Mouse (Mus musculus) right cerebral cortex, postnatal 10 days (tissue): ENCODE results near the gene Slc22a1.
"Not testable (repeated sequence)": the region's sequence is repeated elsewhere in the genome, so short reads cannot be mapped to it uniquely, and the experiment has no call there.

Experiments used
- DNase-seq, 2 experiments: peaks; one replicate each; pipeline ENCODE4 v3.0.0; 2021; ENCODE audit warnings: low spot score in 2 of 2

The Slc22a1 gene

GRCm38 (mm10) chr17:12684928-12685624 is 9.4 kb upstream of the Slc22a1 start:
- DNase-seq: no peak

- no peak for DNase-seq
These were observed 8.8 kb upstream of the Slc22a1 start for GRCm38 (mm10) chr17:12684412-12684811.

GRCm38 (mm10) chr17:12683582-12683981 is 8.0 kb upstream of the Slc22a1 start:
- no peak for DNase-seq

- DNase-seq: no peak
These were observed 2.6 kb upstream of the Slc22a1 start for GRCm38 (mm10) chr17:12678261-12678660.

GRCm38 (mm10) chr17:12677139-12677538 is 1.5 kb upstream of the Slc22a1 start:
- DNase-seq: no peak

GRCm38 (mm10) chr17:12674980-12675379 is 649 bp downstream of the Slc22a1 start:
- DNase-seq: not testable (repeated sequence)

- DNase-seq: no peak
These were observed 1.8 kb downstream of the Slc22a1 start for GRCm38 (mm10) chr17:12673871-12674270.

- DNase-seq: no peak
These were observed 3.3 kb downstream of the Slc22a1 start for GRCm38 (mm10) chr17:12672285-12672790.

GRCm38 (mm10) chr17:12671029-12671605 is 4.5 kb downstream of the Slc22a1 start:
- no peak for DNase-seq

- no peak for DNase-seq
These were observed 6.3 kb downstream of the Slc22a1 start for GRCm38 (mm10) chr17:12669363-12669679.

- no peak for DNase-seq
These were observed 6.9 kb downstream of the Slc22a1 start for GRCm38 (mm10) chr17:12668478-12669362.

GRCm38 (mm10) chr17:12664156-12664555 is 11.5 kb downstream of the Slc22a1 start:
- no peak for DNase-seq

- no peak for DNase-seq
These were observed 14.9 kb downstream of the Slc22a1 start for GRCm38 (mm10) chr17:12660572-12661260.

- DNase-seq: no peak
These were observed 16.4 kb downstream of the Slc22a1 start for GRCm38 (mm10) chr17:12659233-12659632.

GRCm38 (mm10) chr17:12658784-12659183 is 16.8 kb downstream of the Slc22a1 start:
- no peak for DNase-seq

- DNase-seq: no peak
These were observed 19.8 kb downstream of the Slc22a1 start for GRCm38 (mm10) chr17:12655826-12656225.

GRCm38 (mm10) chr17:12654061-12654460 is 21.6 kb downstream of the Slc22a1 start:
- DNase-seq: peak; percentile 56 to 68

GRCm38 (mm10) chr17:12652604-12653003 is 23.0 kb downstream of the Slc22a1 start:
- DNase-seq: peak in 1 of 2 experiments; percentile 43

GRCm38 (mm10) chr17:12645461-12645860 is 30.2 kb downstream of the Slc22a1 start:
- DNase-seq: no peak

- no peak for DNase-seq
These were observed 34.5 kb downstream of the Slc22a1 start for GRCm38 (mm10) chr17:12641087-12641486.

- no peak for DNase-seq
These were observed 36.0 kb downstream of the Slc22a1 start for GRCm38 (mm10) chr17:12639585-12639984.

- no peak for DNase-seq
These were observed 40.8 kb downstream of the Slc22a1 start for GRCm38 (mm10) chr17:12634814-12635213.
